Mouse (Mus musculus) thymus, postnatal 25 days (tissue): ENCODE measurements at regions not wholly inside any gene's neighbourhood (a gene's known extent, or its start where the extent isn't known, plus 50 kb on each side); places are given as distances from the start of the nearest gene placed in this dataset.

Experiments used
- DNase-seq: peaks from one replicate; pipeline ENCODE4 v3.0.0; 2022

DNA sequence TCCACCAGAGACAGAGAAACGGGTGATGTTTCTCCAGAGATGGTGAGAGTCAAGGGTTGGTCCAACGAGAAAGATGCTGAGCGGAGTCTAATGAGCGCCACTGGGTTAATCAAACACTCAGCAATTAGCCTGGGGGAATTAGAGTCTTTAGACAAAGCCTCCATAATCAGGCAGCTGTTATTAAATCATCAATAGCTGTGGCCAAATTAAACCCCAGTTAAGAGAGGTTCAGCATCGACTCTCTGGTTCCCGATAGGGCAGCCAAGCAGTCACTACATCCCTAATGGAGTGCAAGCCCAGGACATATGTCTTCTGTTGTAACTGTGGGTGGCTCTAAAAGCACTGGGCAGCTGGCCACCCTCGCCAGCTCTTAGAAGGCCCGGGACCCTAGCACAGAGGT lies 216.9 kb downstream of the Cryba4 start:
- DNase-seq, result no peak

DNA sequence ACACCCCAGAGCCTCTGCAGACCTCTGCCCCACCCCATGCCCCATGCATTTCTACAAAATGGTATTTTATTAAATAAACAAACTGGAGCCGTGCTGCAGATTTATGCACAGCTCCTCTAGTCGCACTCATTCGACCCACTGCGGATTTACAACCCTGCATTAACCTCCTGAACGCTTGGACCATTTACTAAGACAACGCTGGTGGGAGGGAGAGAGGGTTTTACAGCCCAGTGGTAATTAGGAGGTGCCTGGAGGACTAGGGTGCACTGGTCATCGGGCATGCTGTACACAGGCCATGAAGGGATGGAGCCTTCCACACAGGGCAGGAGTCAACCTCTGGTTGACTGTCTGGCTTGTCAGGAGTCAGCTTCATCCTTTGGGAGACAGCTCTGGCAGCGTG lies 215.2 kb downstream of the Cryba4 start:
- DNase-seq, result no peak

DNA sequence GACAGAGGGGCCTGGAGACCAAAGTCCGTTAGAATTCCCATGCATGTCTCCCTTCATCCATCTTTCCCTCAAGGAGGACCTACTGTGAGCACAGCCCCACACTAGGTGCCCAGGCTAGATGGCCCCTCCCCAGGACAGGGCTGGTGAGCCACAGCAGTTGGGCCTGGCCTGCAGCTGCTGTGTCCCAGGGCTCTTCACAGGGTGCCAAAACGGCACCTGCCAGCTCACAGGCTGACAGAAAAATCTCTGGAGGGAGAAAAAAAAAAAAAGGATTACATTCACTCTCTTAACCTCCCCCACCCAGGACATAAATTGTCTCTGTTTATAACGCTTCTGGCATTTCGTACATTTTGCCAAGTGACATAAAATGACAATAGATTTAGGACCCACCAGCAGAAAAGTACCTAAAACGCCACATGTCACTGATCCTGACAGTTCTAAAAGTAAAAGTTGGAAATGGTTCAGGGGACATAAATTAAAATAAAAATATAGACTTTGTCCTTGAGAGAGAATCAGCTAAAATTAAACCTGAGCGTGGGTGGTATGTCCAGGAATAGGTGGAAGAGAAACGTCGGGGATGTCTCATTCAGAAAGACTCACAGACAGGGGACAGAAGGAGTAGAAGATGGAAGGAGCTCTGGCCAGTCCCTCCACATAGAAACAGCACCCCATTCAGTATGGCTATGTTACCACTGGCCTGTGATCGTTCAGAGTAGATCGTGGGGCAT lies 212.5 kb downstream of the Cryba4 start:
- no peak for DNase-seq

DNA sequence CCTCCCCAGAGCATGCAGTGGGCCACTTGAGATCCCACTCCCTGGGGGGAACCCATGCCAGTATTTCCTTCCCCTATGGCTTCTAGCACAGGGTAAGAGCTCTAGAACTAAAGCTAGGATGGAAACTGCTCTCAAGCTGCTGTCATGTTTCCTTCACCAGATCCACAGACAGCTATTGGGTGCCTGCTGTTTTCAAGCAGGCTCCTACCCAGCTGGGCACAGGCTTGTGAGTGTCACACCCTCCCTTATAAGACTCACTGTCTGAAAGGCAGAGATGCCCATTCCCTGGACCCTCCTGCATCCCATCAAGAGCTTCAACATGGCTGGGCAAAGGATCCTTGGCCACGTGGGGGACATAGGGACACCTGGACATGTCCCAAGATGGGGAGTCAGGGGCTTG lies 211.6 kb downstream of the Cryba4 start:
- no peak for DNase-seq

DNA sequence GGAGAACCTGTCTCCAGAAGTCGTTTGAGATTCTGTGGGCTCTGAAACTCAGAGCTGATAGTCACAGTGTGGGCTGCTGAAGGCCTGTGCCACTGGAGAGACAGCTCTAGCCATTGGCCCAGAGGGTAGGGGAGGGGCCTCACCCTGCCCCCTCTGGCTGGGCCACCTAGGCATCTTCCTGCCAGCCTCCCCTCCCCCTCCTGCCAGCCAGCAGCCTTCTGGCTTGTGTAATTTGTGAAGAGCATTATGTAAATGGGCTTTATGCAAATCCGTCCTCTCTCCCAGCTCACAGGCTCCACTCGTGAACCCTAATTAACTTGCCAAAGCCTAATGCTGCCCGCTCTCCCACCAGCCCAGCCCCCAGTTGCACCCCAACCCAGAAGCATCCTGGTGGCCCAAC lies 211.0 kb downstream of the Cryba4 start:
- no peak for DNase-seq

DNA sequence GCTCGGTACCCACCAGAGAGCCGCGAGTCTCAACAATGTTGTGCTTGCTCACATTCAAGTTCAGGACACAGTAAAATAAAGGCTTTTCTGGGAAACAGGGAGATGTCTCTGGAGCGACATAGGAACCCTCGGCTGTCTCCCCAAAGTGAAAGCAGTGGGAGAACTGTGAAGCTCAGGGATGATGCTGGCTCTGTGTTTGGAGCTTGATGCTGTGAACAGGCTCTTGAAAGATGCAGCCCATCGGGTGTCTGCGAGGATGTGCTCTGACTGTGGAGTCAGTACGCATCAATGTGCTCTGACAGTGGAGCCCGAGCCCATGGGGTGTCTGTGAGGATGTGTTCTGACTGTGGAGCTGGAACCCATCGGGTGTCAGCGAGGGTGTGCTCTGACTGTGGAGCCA lies 210.1 kb downstream of the Cryba4 start:
- no peak for DNase-seq

DNA sequence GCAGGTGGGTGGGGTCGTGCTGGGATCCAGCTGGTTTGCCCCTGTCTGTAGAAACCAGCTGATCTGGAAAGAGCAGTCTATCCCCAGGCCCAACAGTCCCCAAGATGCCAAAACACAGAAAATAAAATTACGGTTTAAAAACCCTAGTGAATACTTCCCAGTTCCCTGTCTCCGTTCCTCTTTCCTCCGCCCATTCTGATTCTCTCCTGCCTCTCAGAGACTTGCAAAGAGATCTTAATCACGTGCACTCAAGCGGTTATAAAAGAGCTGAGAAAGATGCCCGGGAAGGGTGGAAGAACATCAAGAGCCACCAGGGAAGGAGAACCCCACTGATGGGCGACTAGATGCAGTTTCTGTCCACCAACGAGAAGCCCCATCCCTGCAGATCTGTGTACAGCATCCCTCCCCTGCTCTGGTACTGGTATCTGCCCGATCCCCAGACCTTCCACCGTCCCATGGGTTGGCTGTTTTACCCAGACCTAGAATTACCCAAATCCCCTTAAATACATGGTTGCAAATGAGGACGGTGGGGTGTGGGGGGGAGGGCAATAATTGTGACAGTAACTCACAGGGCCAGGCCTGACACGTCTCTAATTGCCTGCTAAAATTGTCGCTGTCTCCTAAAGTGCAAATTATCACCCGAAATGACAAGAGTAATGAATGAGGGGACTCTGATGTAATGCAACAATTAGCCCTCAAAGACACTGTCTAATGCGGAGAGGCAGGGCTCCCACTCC lies 202.1 kb downstream of the Cryba4 start:
- no peak for DNase-seq

DNA sequence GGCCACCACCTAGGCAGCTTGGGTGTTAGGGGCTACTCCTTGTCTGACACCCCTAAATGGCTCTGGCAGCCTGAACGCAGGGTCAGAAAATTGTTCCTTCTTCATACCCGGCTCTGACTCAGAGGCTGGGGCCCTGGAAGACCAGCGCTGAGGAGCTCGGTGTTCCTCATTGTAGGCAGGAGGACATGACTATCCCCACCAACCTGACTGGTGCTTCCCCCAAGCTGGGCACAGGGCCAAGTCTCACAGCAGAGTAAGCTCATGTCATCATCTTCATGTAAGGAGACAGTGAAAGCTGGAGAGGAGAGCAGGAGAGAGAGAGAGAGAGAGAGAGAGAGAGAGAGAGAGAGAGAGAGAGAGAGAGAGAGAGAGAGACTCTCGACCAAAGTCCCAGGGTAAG lies 201.4 kb downstream of the Cryba4 start:
- no peak for DNase-seq

DNA sequence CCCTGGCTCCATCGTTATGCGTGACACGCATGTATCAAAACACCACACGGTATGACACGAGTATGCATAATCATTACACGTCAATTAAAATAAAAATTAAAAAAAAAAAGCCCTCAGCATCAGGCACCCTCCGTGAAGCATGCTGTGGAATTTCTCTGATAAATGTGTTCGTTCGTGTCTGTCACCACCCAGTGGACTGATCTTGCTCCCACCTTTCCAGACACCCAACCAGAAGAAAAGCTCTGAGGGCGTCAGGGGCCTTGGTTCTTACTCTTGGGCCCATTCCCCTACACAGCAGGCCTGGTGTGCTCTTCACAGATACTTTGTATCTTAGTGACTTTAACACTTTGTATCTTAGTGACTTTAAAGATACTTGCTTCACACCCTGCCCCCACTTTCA lies 200.5 kb downstream of the Cryba4 start:
- DNase-seq, result no peak

DNA sequence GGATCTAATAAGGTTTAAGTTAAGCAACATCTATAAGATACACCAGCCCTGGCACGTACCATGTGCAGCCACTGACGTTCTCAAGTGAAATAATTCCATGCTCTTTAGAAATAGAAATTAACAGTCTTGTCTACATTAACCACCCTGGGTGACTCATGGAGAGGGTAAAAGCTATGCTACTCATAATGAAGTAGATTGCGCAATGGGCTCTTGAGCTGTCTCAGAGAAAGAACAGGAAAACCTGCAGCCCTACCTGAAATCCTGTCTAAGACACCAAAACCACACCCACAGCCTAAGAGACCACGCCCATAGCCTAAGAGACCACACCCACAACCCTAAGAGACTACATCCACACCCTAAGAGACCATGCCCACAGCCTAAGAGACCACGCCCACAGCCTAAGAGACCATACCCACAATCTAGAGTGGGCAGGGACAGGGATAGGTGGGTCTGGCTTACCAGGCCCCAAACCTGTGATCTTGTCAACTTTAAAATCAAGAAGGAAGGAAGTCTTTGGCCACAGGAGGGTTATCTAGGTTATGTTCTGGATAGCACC lies 198.6 kb downstream of the Cryba4 start:
- DNase-seq, result no peak

DNA sequence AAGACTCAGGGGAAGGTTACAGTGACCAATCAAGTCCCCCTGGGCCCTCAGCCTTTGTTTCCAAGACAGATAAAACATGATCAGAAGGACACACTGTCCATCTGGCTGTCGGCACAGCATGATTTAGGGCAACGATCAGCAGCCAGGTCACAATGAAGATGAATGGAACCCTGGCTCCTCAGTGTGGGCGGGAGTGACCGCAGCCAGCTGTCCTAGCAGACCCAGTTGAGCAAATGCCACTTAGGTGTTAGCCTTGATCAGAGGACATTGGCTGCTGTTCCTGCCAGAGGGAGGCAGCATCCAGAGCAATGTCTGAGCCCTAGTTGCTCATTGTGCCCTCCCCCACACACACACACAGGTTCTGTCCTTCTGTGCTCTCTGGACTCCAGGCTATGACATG lies 197.3 kb downstream of the Cryba4 start:
- DNase-seq, result no peak

DNA sequence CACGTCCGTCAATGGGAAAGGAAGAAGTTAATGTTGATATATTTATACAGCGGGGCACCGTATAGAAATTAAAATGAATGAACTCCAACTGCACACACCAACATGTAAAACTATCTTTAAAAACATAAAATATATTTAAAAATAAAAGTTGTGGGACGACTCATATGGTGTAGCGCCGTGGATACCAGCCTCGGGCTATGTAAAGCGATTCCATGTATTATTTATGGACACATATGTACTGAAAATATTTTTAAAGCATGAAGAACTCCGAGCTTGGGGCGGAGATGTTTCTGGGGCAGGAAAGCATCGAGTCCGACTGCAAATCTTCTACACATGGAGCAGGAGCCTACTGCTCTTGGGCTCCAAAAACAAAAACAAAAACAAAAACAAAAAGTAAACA lies 182.4 kb downstream of the Cryba4 start:
- no peak for DNase-seq

DNA sequence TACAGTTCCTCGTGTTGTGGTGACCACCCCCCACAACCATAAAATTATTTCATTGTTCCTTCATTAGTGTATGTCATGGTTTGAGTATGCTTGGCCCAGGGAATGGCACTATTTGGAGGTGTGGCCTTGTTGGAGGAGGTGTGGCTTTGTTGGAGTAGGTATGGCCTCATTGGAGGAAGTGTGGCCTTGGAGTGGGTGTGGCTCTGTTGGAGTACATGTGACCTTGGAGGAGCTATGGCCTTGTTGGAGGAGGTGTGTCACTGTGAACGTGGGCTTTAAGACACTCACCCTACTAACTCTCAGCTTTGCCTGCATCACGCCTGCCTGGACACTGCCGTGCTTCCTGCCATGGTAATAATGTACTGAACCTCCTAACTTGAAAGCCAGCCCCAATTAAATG lies 179.9 kb downstream of the Cryba4 start:
- DNase-seq, result no peak

DNA sequence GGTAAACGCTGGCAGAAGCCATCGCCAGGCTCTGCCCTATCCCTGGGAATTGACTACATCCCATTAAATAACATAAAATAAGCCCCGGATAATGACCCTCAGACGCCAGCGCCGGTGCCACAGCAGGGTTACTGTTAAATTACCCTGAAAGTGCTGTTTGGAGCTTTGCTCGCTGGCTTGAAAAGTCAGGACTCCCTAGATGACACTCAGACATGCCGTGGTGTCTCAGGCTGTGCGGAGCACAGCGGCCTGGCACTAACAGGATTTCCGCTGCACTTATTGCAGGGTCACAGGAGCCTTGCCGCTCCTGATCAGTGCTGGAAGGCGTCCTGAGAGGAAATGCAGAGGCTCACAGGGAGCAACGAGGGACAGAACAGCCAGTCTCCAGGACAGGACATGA lies 175.2 kb downstream of the Cryba4 start:
- no peak for DNase-seq

DNA sequence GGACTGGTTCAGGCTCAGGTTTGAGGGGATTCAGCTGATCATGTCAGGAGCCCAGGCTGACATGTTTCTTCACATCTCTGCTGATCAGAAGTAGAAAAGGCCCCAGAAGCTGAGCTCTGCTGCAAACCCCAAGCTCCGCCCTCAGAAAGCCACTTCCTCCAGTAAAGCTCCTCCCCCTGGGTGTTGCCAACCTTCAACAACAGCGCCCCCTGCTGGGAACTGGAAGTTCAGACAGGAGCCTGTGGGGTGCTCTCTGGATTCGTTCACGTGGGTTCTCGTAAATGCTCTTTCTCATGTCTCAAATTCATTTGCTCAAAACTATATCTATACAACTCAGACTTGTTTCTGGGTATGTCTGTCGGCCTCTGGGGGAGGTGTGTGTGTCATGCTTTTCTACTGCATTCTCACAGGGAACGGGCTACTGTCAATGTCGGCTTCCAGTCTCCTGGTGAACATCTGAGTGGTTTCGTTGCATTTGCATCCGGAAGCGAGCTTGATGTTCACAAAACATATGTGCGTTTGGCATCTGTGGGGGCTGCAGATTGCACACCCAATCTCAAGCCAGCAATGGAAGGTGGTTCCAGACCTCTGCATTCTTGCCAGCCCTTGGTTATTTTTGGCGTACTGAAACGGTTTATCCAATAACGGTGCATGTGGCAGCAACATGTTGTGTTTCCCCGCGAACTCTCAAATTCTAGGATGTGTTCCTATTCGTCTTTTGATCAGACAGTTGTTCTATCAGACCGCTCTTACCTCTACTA lies 174.3 kb downstream of the Cryba4 start:
- DNase-seq, result peak; percentile 28

DNA sequence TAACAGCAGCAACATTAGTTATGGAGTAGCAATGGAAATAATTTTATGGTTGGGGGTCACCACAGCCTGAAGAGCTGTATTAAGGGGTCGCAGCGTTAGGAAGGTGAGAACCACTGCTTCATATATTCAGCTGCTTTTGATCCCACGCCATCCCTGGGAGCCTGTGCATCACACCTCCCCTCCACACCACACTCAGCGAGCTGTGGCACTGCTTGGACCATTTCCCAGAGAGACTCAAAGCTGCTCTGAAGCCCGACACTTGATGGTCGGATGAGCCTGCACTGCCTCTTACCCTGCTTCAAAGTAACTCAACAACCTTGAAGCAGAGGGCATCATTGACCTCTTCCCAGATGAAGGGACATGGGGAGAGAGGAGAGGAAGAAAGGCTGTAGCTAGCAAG lies 171.3 kb downstream of the Cryba4 start:
- no peak for DNase-seq

DNA sequence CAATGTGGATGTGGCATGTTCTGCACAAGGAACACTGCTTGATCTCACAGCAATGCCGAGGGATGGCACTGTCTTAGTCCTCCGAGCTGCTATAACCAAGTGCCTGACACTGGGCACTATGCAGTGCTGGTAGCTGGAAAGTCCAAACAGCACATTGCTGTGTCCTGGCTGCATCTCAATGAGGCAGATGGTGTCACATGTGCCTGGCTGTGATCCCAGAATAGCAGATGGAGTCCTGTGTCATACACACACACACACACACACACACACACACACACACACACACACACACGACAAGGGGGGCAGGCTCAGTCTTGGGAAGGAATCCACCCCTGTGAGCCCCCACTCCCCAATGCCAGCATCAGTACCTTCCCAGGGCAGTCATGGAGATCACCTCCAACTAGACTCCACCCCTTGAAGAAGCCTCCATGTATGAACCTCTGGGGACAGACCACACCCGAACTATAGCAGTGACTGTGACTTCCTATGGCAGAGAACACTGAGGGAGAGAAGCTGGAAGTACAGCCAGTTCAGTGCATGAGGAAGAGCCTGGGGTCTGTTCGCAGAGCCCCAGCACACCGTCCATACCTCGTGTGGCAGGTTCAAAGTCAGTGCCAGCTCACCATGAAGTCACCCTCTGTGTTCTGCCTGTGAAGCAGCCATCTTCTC lies 160.3 kb downstream of the Cryba4 start:
- DNase-seq, result no peak

DNA sequence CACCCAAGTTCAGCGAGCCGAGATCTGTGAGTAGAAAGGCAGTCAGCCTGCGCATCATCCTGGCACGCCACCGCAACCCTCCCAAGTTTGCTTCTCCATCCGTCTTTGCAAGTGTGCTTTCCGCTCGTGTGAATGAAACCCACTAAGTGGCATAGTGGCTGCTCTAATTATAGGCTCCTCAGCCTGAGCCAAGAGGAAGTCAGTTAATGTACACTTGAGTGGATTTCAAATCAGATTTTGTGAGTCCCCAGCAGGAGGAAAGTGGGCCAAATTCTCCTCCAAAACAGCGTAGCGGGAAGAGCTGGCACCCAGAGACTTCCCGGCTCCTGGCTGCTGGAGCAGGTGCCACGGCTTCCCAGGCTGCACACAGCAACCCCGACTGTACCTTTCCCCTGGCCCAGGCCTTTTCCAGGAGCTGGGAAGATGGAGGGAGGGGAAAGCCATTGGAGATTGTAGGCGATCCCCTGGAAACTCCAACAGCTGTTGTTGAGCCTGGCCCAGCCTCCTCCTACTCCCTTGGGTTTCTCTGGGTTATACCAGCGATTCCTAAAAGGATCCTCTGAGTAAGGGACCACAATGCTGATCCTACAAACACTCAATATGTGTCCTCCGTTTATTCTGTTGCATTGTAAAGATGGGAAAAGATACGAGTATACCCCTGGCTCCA lies 158.3 kb downstream of the Cryba4 start:
- DNase-seq, result no peak

DNA sequence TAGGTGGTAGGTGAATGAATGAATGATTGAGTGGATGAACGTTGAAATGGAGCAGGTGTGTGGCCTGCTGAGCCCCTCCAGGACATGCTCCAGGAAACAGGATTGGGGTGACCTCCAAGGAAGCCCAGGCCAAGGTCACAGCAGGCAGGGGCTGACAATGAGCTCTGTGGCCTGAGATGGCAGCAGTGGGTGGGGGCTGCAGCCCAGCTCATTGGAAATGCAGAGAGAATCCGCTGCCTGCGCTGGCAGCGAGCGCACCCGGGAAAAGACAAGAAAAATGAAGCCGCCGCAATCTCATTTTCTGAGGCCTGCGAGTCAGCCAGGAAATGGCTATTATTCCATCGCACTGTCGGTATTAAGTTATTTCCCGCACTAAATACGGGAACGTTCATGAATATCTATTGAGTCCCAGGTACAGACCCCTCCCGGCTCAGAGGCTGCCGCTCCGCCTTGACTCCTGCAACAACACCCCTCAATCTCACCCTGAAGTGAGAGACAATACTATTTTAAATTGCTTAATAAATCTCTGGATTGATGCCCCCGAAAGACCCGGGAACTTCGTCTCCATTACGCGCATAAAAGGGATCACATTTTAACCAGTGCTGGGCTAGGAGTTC lies 153.7 kb downstream of the Cryba4 start:
- DNase-seq, result no peak

DNA sequence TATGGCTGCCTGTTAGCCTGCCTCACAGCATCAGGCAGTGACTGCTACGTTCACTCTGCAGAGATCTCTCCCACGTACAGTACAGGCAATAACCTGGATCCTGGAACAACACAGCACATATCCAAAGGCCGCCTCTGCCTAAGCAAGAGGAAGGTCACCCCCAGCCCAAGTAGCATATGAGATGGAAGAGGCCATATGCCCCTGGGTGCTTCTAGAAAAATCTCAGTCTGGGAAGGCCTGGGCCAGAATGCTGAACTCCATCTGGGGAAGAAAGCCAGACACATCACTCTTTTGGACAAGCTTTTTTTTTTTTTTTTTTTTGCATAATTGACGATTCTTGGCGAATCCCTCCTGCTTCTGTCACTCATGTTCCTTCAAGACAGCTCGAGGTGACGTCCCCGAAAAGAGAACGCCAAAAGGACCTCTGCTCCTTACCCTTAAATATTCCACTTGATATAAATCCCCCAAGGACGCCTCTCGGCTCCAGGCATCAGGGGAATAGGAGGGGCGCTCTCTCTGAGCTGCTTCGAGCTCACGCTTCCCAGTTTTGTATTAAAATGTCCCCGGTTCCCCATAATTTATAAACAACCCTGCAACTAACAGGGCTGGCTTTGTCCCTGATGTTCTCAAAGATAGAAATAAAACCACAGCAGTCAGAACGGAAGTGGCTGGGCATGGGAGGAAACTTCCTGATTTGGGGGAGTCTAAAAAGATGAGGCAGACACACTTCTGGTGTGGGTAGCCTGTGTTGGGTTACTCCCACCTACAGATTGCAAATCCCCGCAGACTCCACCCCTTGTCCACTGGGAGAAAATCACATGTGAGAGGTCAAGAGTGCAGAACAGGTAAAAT lies 150.4 kb downstream of the Cryba4 start:
- no peak for DNase-seq

DNA sequence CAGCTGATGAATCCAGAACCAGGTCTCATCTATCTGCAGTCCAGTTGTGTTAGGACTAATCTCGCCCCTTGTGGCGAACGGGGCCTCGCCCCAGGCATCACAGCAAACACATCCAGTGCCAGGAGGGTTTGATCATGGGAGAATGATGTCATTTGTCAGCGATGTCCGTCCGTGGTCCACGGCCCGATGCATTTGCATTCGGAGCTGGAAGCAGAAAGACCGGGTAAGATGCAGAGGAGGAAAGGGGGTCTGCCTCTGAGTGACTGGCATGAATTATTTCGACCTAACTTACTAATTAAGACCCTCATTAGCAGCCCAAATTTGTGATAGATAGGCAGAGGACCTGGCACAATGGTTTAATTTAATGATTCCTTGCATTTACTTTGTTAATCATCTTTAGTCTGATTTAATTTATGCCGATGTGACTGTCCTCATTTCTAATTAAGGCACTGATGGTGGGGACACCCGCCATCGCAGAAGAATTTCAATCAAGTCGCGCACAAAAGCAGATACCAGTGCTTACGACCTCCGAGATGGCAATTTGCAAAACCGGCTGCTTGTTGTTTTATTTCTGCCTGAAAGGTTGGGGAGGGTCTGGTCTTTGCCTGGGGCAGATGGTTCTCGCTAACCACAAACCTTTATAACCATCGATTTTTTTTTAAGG lies 141.9 kb downstream of the Cryba4 start:
- DNase-seq, result no peak
